Mouse (Mus musculus) cerebellum, postnatal 14 days (tissue): ENCODE data around the gene Fbxo5.

ENCODE experiments used
- DNase-seq, 2 experiments: peaks; one replicate each; pipeline ENCODE4 v3.0.0; 2021; ENCODE audit warnings: mixed read lengths in 2 of 2

The Fbxo5 gene

GRCm38 (mm10) chr10:5805243-5805730 lies at the start of gene Fbxo5:
Gene Fbxo5, minus strand, starts transcription at chr10:5805600.
- peak; percentile 99 to 100 for DNase-seq

- DNase-seq, result no peak
These were observed 48.0 kb upstream of the Fbxo5 start for GRCm38 (mm10) chr10:5853290-5853868.

GRCm38 (mm10) chr10:5846939-5847338 lies 41.5 kb upstream of the Fbxo5 start:
- peak in 1 of 2 experiments; percentile 39 for DNase-seq

GRCm38 (mm10) chr10:5841369-5841768 lies 36.0 kb upstream of the Fbxo5 start:
- DNase-seq, result peak; percentile 56 to 68

- no peak for DNase-seq
These were observed 21.1 kb upstream of the Fbxo5 start for GRCm38 (mm10) chr10:5826336-5827025.

GRCm38 (mm10) chr10:5824779-5825178 lies 19.4 kb upstream of the Fbxo5 start:
- peak; percentile 58 to 70 for DNase-seq

GRCm38 (mm10) chr10:5823740-5824491 lies 18.5 kb upstream of the Fbxo5 start, which contains the start of gene Mtrf1l:
Gene Mtrf1l, minus strand, starts transcription at chr10:5823910.
- peak; percentile 97 for DNase-seq

- DNase-seq, result no peak
These were observed 17.9 kb upstream of the Fbxo5 start for GRCm38 (mm10) chr10:5823291-5823739.

GRCm38 (mm10) chr10:5818772-5819171 lies 13.4 kb upstream of the Fbxo5 start:
- DNase-seq, result no peak

GRCm38 (mm10) chr10:5815968-5816367 lies 10.6 kb upstream of the Fbxo5 start:
- DNase-seq, result no peak

GRCm38 (mm10) chr10:5813724-5814123 lies 8.3 kb upstream of the Fbxo5 start:
- no peak for DNase-seq

GRCm38 (mm10) chr10:5807683-5808082 lies 2.3 kb upstream of the Fbxo5 start:
- DNase-seq, result no peak

GRCm38 (mm10) chr10:5806996-5807395 lies 1.6 kb upstream of the Fbxo5 start:
- no peak for DNase-seq

- no peak for DNase-seq
These were observed 1.0 kb upstream of the Fbxo5 start for GRCm38 (mm10) chr10:5806416-5806815.

- DNase-seq, result peak; percentile 97
These were observed 419 bp upstream of the Fbxo5 start for GRCm38 (mm10) chr10:5805731-5806307.

GRCm38 (mm10) chr10:5804691-5805156 lies 676 bp downstream of the Fbxo5 start:
- peak in 1 of 2 experiments; percentile 26 for DNase-seq

GRCm38 (mm10) chr10:5803739-5804138 lies 1.7 kb downstream of the Fbxo5 start:
- DNase-seq, result no peak

- no peak for DNase-seq
These were observed 2.5 kb downstream of the Fbxo5 start for GRCm38 (mm10) chr10:5802866-5803265.

GRCm38 (mm10) chr10:5800490-5800889 lies 4.9 kb downstream of the Fbxo5 start:
- peak in 1 of 2 experiments; percentile 31 for DNase-seq

GRCm38 (mm10) chr10:5798069-5798468 lies 7.3 kb downstream of the Fbxo5 start:
- DNase-seq, result no peak

- DNase-seq, result peak; percentile 78 to 84
These were observed 14.7 kb downstream of the Fbxo5 start for GRCm38 (mm10) chr10:5790657-5791056.

- peak; percentile 49 for DNase-seq
These were observed 18.5 kb downstream of the Fbxo5 start for GRCm38 (mm10) chr10:5786923-5787322.
